Mouse (Mus musculus) spleen, adult 2 months (tissue): Measurements from ENCODE around the gene Gm11492. TPM values are rescaled to one million over a fixed set of nuclear protein-coding genes. Genes with fewer than 3 reads are reported as not detected.

Experiments
- DNase-seq, 2 experiments: peaks; one replicate each; pipeline versions ENCODE4 v3.0.0 to v3.0.0-alpha.2; 2012 to 2021; ENCODE audit warnings: low spot score in 2 of 2, low read depth in 1 of 2
- H3K27ac ChIP-seq: fragments of 200-500 bp; 2 replicates; pipeline ENCODE4 v1.5.1; 2012; ENCODE audit warnings: low read length, inconsistent platforms; ENCODE audit not compliant: insufficient read depth
- H3K27me3 ChIP-seq: fragments of 200-500 bp; 2 replicates; pipeline ENCODE4 v1.6.1; 2012; ENCODE audit warnings: mild to moderate bottlenecking, moderate library complexity, low read length, inconsistent platforms; ENCODE audit not compliant: control insufficient read depth, insufficient read depth
- H3K36me3 ChIP-seq: fragments of 200-500 bp; 2 replicates; pipeline ENCODE4 v1.6.1; 2012; ENCODE audit warnings: mild to moderate bottlenecking, low read length, inconsistent platforms; ENCODE audit not compliant: control insufficient read depth, insufficient read depth
- H3K4me1 ChIP-seq: fragments of 200-500 bp; 2 replicates; pipeline ENCODE4 v1.6.1; 2011; ENCODE audit warnings: inconsistent platforms; ENCODE audit not compliant: control insufficient read depth, insufficient read depth, insufficient read length
- H3K4me3 ChIP-seq: fragments of 200-500 bp; 2 replicates; pipeline ENCODE4 v1.5.1; 2011; ENCODE audit warnings: mild to moderate bottlenecking, inconsistent platforms; ENCODE audit not compliant: insufficient read depth, insufficient read length; ENCODE audit errors: extremely low read depth
- CTCF ChIP-seq: fragments of 200-500 bp; IDR thresholded peaks from 2 replicates; pipeline ENCODE4 v1.5.1; 2011; ENCODE audit warnings: mild to moderate bottlenecking, inconsistent platforms; ENCODE audit not compliant: insufficient read depth, insufficient read length, insufficient replicate concordance; ENCODE audit errors: extremely low read depth
- POLR2A ChIP-seq: fragments of 200-500 bp; IDR thresholded peaks from 2 replicates; pipeline ENCODE4 v1.6.1; 2011; ENCODE audit warnings: low read depth, low read length, inconsistent platforms
- WGBS: fragments of 180-500 bp; shearing (Covaris S2); methylation state at CpG from one replicate; pipeline ENCODE4 v1.1.7; 2018; 5-methylcytosine and 5-hydroxymethylcytosine counted together
- polyA plus RNA-seq: library from polyadenylated mRNA; depleted of rRNA; stranded (reverse); fragments of >200 nt; gene quantifications from 2 replicates; pipeline ENCODE4 v1.2.3, GENCODE M21; 2012

The Gm11492 gene
- polyA plus RNA-seq, 1 experiment = not detected

DNA sequence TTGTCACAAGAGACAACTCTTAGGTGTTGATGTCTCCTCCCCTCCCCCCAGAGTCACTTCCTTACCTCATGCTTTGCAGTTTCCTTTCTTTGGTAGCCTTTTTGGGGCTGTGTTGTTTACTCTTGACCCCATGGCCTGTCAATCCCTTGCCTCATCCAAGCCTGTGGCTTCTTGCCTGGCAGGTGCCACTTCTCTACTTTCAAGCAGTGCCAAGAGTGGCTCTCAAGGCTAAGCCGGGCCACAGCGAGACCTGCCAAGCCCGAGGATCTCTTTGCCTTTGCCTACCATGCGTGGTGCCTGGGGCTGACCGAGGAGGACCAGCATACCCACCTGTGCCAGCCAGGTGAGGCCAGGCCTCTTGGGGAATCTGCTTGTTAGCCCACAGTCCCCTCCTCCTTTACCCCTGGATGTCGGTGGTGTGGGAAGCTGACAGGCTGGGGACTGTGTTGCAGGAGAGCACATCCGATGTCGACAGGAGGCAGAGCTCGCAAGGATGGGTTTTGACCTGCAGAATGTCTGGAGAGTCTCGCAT lies 33.9 kb downstream of the Gm11492 start:
- Histone ChIP-seq H3K36me3 (peaks cover 59% of the 10 kb centered on the region), H3K4me1 (peaks cover 13% of the 10 kb centered on the region), H3K27me3 (no peaks in the 10 kb centered on the region), H3K27ac (no peak overlapping the region), H3K4me3 (no peak overlapping the region)
- TF ChIP-seq CTCF = no peak
- TF ChIP-seq POLR2A = no peak
- 96% methylated on average over 10 of the region's 10 CpGs for WGBS
- DNase-seq = no peak

- TF ChIP-seq POLR2A (no peak), CTCF (no peak)
- 96% methylated on average over 9 of the region's 9 CpGs for WGBS
- H3K27ac ChIP-seq = no peak overlapping the region
- H3K36me3 ChIP-seq = peaks cover 66% of the 10 kb centered on the region
- no peaks in the 10 kb centered on the region for H3K27me3 ChIP-seq
- DNase-seq = no peak
- H3K4me1 ChIP-seq = no peaks in the 10 kb centered on the region
- no peak overlapping the region for H3K4me3 ChIP-seq
Observed at GRCm38 (mm10) chr11:87602234-87602633, 35.8 kb downstream of the Gm11492 start.

- Histone ChIP-seq H3K4me3 (no peak overlapping the region), H3K4me1 (no peaks in the 10 kb centered on the region), H3K36me3 (peaks cover 64% of the 10 kb centered on the region), H3K27ac (no peak overlapping the region), H3K27me3 (no peaks in the 10 kb centered on the region)
- DNase-seq = no peak
- 83% methylated on average over 2 of the region's 2 CpGs for WGBS
- TF ChIP-seq POLR2A (no peak), CTCF (no peak)
Observed at GRCm38 (mm10) chr11:87603571-87603970, 37.1 kb downstream of the Gm11492 start.

- 93% methylated on average over 7 of the region's 7 CpGs for WGBS
Observed at GRCm38 (mm10) chr11:87609264-87609663, 42.8 kb downstream of the Gm11492 start.

DNA sequence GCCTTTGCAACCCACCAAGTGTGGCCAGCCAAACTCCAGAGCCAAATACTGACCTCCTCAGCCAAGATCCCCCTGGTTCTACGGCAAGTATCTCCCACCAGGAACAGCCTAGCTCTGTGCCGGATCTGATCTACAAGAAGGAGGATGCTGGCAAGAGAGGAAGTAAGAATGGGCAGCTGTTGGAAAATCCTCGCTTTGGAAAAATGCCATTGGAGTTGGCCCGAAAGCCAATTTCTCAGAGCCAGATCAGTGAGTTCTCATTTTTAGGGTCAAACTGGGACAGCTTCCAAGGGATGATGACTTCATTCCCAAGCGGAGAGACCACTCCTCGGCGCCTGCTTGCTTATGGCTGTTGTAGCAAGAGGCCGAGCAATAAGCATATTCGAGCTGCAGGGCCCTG lies 45.1 kb downstream of the Gm11492 start:
- peaks cover 55% of the 10 kb centered on the region for H3K36me3 ChIP-seq
- no peaks in the 10 kb centered on the region for H3K27me3 ChIP-seq
- no peak for DNase-seq
- 95% methylated on average over 9 of the region's 9 CpGs for WGBS
- no peaks in the 10 kb centered on the region for H3K4me1 ChIP-seq
- TF ChIP-seq POLR2A (no peak), CTCF (no peak)
- no peak overlapping the region for H3K27ac ChIP-seq
- H3K4me3 ChIP-seq = no peak overlapping the region

More at GRCm38 (mm10) chr11:87609264-87609663, 42.8 kb downstream of the Gm11492 start:
- no peaks in the 10 kb centered on the region for H3K4me1 ChIP-seq
- TF ChIP-seq POLR2A (no peak), CTCF (no peak)
- H3K4me3 ChIP-seq = no peak overlapping the region
- H3K27me3 ChIP-seq = no peaks in the 10 kb centered on the region
- DNase-seq = no peak
- H3K36me3 ChIP-seq = peaks cover 60% of the 10 kb centered on the region
- no peak overlapping the region for H3K27ac ChIP-seq

DNA sequence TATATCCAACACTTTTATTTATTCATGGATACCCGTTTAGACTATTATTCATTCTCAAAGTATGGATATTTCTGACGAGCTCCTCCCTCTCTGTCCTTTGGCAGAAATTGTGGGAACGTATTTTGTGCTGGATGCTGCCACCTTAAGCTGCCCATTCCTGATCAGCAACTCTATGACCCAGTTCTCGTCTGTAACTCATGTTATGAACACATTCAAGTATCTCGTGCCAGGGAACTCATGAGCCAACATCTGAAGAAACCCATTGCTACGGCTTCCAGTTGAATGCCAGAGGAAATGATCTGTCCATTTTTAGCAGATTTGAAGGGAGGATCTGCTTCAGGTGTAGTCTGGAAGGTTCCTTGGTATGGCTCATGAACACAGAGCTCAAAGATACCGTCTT lies 47.5 kb downstream of the Gm11492 start:
- Histone ChIP-seq H3K4me3 (no peak overlapping the region), H3K27me3 (no peaks in the 10 kb centered on the region), H3K27ac (no peak overlapping the region), H3K4me1 (no peaks in the 10 kb centered on the region), H3K36me3 (peaks cover 60% of the 10 kb centered on the region)
- no peak for DNase-seq
- no peak for TF ChIP-seq CTCF
- WGBS = 94% methylated on average over 7 of the region's 7 CpGs

DNA sequence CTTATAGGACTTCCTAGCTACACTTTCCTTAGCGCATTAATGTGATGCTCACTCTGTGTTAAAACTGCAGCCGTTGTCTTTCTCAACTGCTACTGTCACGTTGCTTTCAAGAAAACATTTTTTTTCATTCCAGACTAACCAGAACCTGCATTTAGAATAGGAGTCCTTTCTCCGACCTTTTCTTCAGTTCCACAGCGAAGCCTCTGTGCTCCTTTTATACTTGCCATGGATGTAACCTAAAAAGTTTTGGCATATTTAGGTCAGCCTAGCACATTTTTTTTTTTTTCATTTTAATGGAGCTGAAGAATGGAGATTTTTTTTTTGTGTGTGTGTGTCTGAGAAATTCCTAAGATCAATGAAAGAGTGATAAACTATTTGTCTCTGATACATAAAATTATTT lies 49.1 kb downstream of the Gm11492 start:
- no peaks in the 10 kb centered on the region for H3K4me1 ChIP-seq
- H3K4me3 ChIP-seq = no peak overlapping the region
- no peak overlapping the region for H3K27ac ChIP-seq
- TF ChIP-seq CTCF (no peak), POLR2A (no peak)
- WGBS = 90% methylated on average over 5 of the region's 5 CpGs
- H3K27me3 ChIP-seq = no peaks in the 10 kb centered on the region
- peaks cover 57% of the 10 kb centered on the region for H3K36me3 ChIP-seq
- DNase-seq = no peak

DNA sequence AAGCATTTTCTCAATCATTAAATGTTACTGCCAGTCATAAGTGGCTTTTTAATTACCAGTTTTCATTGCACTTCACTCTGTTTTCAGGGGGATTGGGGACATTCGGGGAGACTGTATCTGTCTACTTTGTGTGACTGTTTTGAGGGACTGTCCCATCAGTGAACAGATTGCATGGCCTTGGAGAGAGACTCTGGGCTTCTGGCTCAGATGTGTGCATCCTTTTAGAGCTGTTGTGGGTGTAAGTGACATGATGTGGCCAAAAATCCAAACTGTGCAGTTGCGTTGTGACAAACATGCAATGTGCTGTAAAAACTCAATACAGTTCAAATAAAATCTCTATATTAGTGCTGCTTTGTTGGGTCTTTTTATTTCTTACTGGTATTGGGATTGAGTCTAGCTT lies 49.5 kb downstream of the Gm11492 start:
- no peak for TF ChIP-seq CTCF
- no peak for TF ChIP-seq POLR2A
- Histone ChIP-seq H3K36me3 (peaks cover 54% of the 10 kb centered on the region), H3K4me1 (no peaks in the 10 kb centered on the region), H3K27ac (no peak overlapping the region), H3K4me3 (no peak overlapping the region), H3K27me3 (no peaks in the 10 kb centered on the region)
- WGBS = 96% methylated on average over 2 of the region's 2 CpGs
- no peak for DNase-seq
